Mouse (Mus musculus) ES-E14 (cell line): Measurements from ENCODE around the gene Col23a1.

Experiments used
- CHD2 ChIP-seq: IDR thresholded peaks from 2 replicates; pipeline ENCODE4 v1.6.1; 2014; ENCODE audit warnings: mild to moderate bottlenecking, low read depth, low read length, inconsistent platforms
- ZC3H11A ChIP-seq: IDR thresholded peaks from 2 replicates; pipeline ENCODE4 v1.6.1; 2012; ENCODE audit warnings: low read depth, mild to moderate bottlenecking, inconsistent platforms, low read length, borderline replicate concordance

DNA sequence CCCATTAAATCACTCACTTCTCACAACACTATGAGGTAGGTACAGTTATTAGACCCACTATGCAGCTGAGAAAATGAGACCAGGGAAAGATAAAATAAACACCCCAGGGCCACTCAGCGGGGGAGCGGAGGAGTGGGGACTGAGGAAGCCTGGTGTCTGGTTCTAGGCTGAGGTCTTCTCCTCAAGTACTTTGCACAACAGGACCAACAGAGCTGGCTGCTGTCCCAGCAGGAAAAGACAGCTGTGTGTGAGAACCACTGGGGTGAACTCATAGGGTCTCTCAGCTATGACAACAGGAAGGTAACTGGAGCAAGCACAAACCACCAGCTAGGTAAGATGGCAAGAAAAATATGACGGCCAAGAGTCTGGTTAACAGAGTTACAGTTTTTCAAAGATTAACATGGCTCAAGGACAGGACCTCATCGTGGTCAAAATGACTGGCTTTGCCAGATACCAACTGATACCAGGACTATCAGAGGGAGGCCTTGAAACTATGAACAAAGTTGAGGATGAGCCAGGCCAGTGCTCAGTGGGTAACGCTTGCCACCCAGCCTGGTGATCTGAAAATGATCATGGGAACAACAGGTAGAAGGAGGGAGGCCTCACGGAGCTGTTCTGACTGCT is 342.5 kb downstream of the Col23a1 start:
- TF ChIP-seq ZC3H11A (no peak), CHD2 (no peak)
